Mouse (Mus musculus) naive thymus-derived CD4-positive, alpha-beta T cell, adult 2 months (primary cell): ENCODE measurements around the gene Slitrk1.

ENCODE experiments used
- DNase-seq: peaks from one replicate; pipeline ENCODE4 v3.0.0-alpha.2; 2011; ENCODE audit warnings: low read depth

The Slitrk1 gene

DNA sequence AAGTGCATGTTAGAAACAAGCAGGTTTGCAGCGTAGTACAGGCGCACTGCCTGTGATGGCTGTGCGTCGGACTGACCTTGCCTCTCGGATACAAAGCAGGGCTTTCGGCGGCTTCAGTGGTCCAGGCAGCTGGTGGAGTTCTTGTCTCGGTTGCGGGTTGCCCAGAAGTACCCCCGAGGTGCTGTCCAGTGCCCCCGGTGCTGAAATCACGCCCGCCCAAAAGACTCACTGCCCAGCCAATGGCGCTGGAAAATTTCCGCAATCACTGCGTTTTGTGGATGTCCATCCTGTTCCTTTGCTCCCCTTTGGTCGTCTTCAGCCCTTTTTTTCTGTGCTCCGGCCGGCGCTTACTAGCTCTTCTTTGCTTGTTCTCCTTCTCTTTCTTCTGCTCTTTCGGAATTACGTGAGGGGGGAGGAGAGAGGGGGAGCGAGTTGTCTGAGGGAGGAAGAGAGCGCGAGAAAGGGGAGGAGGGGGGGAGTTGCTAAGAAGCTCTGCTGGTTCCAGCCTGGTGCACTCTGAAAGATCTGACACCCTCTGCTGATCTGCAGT is at the start of gene Slitrk1:
TSS of gene Slitrk1 (minus strand) at position 445 of the 550 bp plus-strand sequence.
- no peak for DNase-seq

DNA sequence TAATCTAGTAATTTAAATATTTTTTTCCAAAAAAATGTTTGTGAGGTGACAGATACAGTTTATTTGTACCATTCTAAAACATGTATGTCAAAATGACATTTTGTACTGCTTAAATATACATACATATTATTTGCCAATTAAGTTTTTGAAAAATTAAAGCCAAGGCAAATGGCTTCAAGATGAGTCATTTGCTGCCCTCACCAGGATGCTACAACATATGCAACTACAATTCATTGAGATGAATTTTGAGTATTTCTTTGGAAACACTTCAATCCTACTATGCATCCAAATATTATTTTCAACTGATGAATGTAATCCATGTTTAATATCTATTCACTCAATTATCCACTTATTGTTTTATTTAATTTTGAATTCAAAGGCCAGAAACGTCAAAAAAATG is 21.8 kb upstream of the Slitrk1 start:
- DNase-seq: no peak

DNA sequence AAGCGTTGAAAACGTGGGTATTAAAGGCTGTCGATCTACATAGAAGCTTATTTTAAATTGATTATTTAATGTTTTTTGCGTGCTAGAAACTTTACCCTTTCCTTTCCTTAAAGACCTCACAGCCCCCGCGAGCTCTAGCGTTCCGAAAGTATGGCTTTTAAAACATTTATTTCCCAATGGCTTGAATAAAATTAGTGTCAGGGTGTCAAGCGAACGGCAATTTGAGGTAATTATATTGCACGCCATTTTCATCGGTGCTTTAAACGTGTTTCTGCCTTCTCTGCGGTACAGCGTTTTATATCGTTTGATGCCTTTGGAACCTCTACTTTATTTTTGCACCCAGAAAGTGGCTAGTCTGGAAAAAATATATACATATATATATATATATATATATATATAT is 378 bp upstream of the Slitrk1 start:
- no peak for DNase-seq

DNA sequence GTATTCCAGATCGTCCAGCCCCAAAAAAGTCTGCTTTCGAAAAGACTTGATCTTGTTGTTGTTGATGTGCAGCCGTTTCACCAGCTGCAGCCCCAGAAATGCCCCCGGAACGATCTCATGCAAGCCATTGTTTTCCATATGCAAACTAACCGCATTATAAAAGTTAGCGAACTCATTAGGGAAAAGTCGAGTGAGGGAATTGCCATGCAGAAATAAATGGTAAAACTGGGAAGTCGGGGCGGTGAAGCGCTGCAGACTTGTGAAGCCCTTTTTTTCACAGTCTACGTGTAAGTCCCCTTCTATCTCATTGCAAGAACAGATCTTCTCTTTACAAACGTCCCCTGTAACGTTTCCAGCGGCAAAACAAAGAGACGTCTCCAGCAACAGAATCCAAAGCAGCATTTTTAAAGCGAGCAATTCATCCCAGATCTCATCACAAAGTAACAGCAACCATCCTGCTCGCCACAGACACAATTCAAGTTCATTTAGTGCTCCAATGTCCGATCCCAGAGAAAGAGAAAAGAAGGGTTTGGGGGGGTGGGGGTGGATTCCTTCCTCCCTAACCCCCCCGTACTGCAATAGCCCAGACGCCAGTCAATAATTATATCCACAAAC is 975 bp downstream of the Slitrk1 start:
- DNase-seq: no peak

DNA sequence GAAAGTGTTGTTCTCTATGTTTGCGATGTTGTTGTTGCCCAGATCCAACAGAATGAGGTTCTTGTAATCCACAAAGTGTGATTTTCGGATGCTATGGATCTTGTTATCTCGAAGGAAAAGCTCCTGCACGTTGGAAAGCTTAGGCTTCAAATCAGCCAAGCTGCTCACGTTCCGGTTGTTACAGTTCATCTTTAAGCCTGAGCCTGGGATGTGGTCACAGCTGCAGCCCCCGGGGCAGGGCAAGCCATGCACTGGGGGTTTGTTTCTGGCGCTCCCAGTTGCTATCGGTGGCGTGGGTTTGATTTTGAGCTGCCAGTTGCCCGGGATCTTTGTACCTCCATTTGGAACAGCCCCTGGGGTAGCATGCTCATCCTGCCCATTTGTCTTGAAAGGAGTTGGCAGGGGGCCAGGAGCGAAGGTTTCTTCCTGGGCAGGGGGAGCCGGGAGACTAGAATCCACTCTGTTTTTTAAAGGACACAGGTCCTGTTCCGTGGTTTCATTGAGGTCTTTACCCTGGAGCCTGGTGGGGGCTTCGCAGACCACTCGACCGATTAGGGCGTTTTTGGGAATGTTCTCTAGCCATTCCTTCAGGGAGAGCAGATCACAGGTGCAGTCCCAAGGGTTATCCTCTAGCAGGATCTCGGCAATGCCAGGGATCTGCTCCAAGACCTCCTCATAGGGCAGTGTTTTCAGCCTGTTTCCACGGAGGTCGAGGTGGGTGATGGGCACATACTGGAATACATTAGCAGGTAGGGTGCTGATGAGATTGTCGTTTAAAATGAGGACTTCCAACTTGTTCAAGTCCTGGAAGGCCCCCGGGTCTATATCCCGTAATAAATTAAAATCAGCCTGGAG is 1.7 kb downstream of the Slitrk1 start:
- DNase-seq: no peak

DNA sequence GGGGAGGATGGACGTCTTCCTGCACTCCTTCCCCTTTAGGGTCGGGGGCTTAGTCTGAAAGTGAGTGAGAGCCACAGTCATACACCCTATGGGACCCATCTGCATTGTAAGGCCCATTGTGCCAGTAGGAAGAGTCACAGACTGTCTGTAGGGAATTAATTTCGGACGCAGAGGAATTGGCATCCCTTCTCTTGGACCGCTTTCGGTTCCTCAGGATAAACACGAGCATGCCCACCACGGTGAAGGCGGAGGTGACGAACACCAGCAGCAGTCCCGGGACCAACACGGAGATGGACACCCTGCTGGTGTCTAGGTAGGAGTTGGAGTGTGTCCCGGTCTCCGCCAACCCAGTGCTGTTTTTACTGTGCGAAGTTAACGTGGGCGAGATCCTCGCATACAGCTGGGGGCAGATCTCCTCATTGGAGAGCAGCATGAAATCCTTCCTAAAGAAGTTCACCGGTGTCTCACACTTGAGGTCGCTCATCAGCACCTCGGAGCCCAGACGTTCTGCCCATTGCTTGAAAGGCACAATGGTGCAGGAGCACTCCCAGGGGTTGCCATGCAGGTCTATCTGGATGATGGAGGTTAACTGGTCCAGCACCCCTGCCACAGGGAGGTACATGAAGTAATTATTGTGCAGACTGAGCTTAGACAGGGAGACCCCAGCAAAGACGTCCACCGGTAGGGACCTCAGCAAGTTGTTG is 2.7 kb downstream of the Slitrk1 start:
- no peak for DNase-seq

DNA sequence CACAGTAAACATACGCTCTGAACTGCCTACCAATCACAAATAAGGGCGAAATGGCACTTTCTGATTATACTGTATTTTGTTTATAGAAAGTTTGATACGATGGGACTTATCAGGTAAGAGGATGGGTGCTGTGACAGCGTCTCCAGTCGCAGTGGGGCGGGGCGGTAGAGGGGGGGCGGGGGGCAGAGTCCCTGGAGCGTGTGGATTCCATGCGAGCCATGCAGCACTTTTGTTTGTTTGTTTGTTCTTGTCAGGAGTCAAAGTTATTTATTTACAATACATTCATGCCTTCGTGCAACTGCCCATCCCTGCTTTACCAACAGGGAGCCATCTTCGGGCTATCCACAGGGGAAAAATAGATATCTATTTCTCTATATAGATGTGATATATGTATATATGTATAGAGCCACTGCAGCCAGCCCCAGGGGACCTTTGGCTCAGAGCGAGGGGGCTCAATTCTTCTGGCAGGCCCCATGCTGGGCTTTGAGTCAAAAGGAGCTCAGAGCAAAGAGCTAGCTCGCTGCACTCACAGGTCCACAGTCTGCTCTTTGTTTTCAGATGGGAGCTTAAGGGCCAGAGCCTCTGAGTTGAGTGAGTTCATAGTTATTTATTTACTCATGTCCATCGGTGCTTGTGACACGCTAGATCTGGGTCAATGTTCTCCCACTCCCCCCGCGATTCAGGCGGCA is 3.4 kb downstream of the Slitrk1 start:
- no peak for DNase-seq

DNA sequence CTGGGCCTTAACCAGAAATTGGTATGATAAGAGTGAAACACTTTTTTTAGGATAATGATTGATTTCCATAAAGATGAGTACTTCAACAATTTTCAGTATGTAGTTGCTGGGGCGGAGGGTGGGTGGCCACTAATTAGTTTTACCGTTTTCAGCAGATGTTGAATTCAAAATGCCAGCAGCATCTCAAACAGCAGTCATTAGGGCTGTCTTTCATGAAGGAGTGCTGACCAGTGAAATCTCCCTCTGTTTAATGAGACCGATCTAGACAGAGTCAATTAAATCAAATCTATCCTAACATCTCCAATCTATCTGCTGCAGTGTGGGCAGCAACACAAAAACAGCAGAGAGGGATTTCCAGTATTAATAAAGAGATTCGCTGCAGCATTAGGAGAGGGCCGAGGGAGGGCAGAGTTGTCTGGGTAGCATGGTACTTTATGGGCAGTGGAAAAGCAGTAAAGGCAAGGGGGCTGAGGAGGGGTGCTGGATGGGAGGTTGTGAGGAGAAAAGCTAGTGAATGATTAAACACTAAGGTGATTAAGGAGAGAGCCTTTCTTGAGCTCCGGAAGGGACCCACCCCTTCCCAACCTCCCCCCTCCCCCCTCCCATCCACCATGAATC is 4.5 kb downstream of the Slitrk1 start:
- DNase-seq: no peak

DNA sequence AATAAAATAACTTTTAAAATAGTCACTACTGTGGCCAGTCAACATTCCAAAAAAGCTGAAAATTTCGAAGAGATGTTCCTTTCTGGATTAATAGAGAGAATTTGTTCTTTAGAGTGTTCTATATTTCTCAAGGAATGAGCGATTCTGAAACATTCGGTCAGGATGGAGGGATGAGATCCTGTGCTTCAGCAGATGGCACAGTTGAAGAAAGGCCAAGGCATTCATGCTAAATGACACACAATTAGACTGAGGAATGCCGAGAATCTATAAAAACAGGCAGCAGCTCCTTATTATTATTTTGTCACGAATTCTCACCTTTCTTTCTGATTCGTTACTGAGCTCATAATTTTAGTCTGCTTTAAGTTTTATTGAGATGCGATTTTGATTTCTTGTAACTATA is 15.4 kb downstream of the Slitrk1 start:
- no peak for DNase-seq

DNA sequence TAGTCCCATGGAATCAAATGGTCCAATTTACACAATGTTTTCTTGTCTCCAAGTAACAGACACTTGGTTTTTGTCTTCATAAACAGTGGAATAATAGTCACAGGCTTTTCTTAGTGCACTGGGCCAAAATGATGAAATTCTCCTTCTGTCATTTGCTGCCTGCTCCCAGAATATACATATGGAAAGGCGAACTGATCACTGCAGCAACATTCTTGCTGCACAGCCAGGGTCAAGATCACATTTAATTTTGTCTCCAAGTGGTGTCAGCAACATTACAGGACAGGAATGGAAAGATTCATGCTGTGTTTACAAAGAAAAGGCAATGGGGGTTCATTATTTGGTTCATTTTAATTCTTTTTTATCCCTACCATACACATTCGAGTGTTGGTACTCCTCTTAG is 18.5 kb downstream of the Slitrk1 start:
- no peak for DNase-seq

DNA sequence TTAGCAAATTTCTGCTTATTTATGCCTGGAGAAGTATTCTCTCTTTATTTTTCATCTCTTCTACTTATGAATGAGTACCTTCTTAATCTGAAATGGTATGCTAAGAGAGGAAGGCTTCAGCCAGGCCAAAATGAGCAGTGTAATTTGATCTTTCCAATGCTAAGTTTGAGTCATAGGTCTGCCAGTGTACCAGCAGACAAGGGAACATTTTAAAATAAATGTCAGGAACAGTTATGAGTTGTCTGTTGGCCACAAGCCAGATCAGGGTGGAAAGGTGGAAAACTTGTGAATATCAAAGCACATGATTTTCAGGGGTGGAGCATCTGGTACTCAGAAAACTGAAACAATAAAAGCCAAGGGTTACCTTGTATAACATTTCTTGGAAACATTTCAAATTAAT is 46.1 kb downstream of the Slitrk1 start:
- DNase-seq: no peak

DNA sequence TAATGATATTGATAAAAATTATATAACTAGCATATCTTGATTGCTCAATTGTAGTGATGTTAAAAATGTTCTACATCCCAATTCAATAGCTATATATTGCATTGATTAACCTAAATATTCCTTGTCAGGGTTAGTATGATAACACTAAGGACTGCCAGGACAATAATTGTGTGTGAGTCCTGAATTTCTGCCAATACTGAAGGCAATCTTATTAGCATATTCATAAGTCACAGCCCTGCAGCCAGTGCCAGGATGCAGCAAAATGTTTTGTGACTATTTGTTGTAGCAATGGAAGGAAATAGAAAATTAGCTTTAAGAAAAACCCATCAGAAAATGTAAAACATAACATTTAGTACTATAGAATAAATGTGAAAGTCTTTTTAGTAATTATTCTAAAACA is 49.3 kb downstream of the Slitrk1 start:
- DNase-seq: no peak

DNA sequence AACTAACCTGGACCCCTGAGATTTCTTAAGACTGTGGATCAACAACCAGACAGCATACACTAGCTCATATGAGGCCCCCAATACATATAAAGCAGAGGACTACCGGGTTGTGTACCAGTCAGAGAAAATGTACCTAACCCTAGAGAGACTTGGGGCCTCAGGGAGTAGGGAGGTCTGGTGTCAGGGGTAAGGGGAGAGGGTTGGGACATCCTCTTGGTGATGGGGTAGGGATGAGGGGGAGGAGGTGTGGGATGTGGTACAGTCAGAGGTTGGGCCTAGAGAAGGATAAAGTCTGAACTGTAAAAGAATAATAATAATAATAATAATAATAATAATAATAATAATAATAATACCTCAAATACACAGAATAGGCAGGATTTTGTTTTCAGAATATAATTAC is 54.6 kb downstream of the Slitrk1 start:
- DNase-seq: no peak
